In genomic region chr17:62527556-62527955, GRCm38 (mm10) we compare ENCODE assay signal across 7 mouse cellular contexts.
"Had no signal": no experiment of that assay in that cellular context is flagged by ENCODE, and none has a peak within 500 bp of the region (broad histone marks: within the 10 kb centered on the region; RNA-seq: fewer than 3 reads in every experiment).

No protein-coding gene starts in this region.

- DNase-seq: liver, postnatal 0 days; lung, adult 2 months; lung, postnatal 14 days; right cerebral cortex, postnatal 14 days; thymus, adult 2 months; thymus, postnatal 25 days; thymus, postnatal 4 days had no signal
